Mouse (Mus musculus) C2C12 (cell line): ENCODE results near the gene Atrnl1.

Source experiments
- CTCF ChIP-seq: IDR thresholded peaks from one replicate; pipeline ENCODE4 v1.5.1; 2011; ENCODE audit not compliant: control insufficient read depth, insufficient read depth, insufficient read length
- MAX ChIP-seq: IDR thresholded peaks from one replicate; pipeline ENCODE4 v1.6.1; 2011; ENCODE audit warnings: mild to moderate bottlenecking, control low read depth
- MYOG ChIP-seq: IDR thresholded peaks from one replicate; pipeline ENCODE4 v1.6.1; 2011; ENCODE audit not compliant: control insufficient read depth, insufficient read length; ENCODE audit errors: extremely low read depth
- USF1 ChIP-seq: IDR thresholded peaks from one replicate; pipeline ENCODE4 v1.6.1; 2011; ENCODE audit warnings: low read depth, mild to moderate bottlenecking, control low read depth, moderate library complexity

- TF ChIP-seq CTCF (no peak), USF1 (no peak), MAX (no peak), MYOG (no peak)
Measured at GRCm38 (mm10) chr19:57925681-57926080, 314.8 kb downstream of the Atrnl1 start.
